Mouse (Mus musculus): ENCODE measurements around the gene 4930455H04Rik. TPM values are rescaled to one million over a fixed set of nuclear protein-coding genes. Genes with fewer than 3 reads are reported as not detected.

Gene 4930455H04Rik
- polyA plus RNA-seq, 1 experiment from 2014 or later = not detected

- Histone ChIP-seq H3K9ac (replicated peaks; ENCODE audit: low read depth, low read length) (no peak overlapping the region), H3K9me3 (ENCODE audit: control insufficient read depth, low read length) (no peaks in the 10 kb centered on the region), H3K4me3 (replicated peaks; ENCODE audit: low read length) (no peak overlapping the region), H3K36me3 (ENCODE audit: control insufficient read depth, insufficient read depth) (no peaks in the 10 kb centered on the region), H3K27me3 (replicated peaks; ENCODE audit: control insufficient read depth, insufficient read depth, low read length) (no peaks in the 10 kb centered on the region), H3K4me2 (ENCODE audit: low read length) (no peak overlapping the region), H3K4me1 (replicated peaks; ENCODE audit: control insufficient read depth, insufficient read depth, low read length) (peaks cover 7% of the 10 kb centered on the region; the same call in 1 of the 2 replicates), H3K27ac (ENCODE audit: low read length) (peak overlapping the region; percentile 18; the same call in 1 of the 2 replicates)
- WGBS = 30% methylated on average over 6 of the region's 6 CpGs
- peak; percentile 59; the same call in 1 of the 2 replicates for ATAC-seq
Observed at GRCm38 (mm10) chr3:117007340-117007739, 39.3 kb downstream of the 4930455H04Rik start.

GRCm38 (mm10) chr3:117010182-117010581 is 42.1 kb downstream of the 4930455H04Rik start:
- no peak overlapping the region for H3K4me3 ChIP-seq (replicated peaks; ENCODE audit: low read length)
- H3K9ac ChIP-seq (replicated peaks; ENCODE audit: low read depth, low read length) = no peak overlapping the region
- no peaks in the 10 kb centered on the region for H3K9me3 ChIP-seq (ENCODE audit: control insufficient read depth, low read length)
- no peak for ATAC-seq
- H3K4me1 ChIP-seq (replicated peaks; ENCODE audit: control insufficient read depth, insufficient read depth, low read length) = peaks cover 7% of the 10 kb centered on the region; the same call in 1 of the 2 replicates
- H3K4me2 ChIP-seq (ENCODE audit: low read length) = no peak overlapping the region
- WGBS = 77% methylated on average over 6 of the region's 6 CpGs
- no peaks in the 10 kb centered on the region for H3K36me3 ChIP-seq (ENCODE audit: control insufficient read depth, insufficient read depth)
- H3K27me3 ChIP-seq (replicated peaks; ENCODE audit: control insufficient read depth, insufficient read depth, low read length) = no peaks in the 10 kb centered on the region
- H3K27ac ChIP-seq (ENCODE audit: low read length) = no peak overlapping the region

- no peak for ATAC-seq
- Histone ChIP-seq H3K4me2 (ENCODE audit: low read length) (no peak overlapping the region), H3K36me3 (ENCODE audit: control insufficient read depth, insufficient read depth) (no peaks in the 10 kb centered on the region), H3K9ac (replicated peaks; ENCODE audit: low read depth, low read length) (no peak overlapping the region), H3K27me3 (replicated peaks; ENCODE audit: control insufficient read depth, insufficient read depth, low read length) (no peaks in the 10 kb centered on the region), H3K4me1 (replicated peaks; ENCODE audit: control insufficient read depth, insufficient read depth, low read length) (no peaks in the 10 kb centered on the region), H3K9me3 (ENCODE audit: control insufficient read depth, low read length) (no peaks in the 10 kb centered on the region), H3K27ac (ENCODE audit: low read length) (no peak overlapping the region), H3K4me3 (replicated peaks; ENCODE audit: low read length) (no peak overlapping the region)
- 89% methylated on average over 3 of the region's 3 CpGs for WGBS
Observed at GRCm38 (mm10) chr3:117020319-117020718, 52.3 kb downstream of the 4930455H04Rik start.

GRCm38 (mm10) chr3:117021907-117022306 is 53.8 kb downstream of the 4930455H04Rik start:
- ATAC-seq = no peak
- Histone ChIP-seq H3K27ac (ENCODE audit: low read length) (no peak overlapping the region), H3K27me3 (replicated peaks; ENCODE audit: control insufficient read depth, insufficient read depth, low read length) (no peaks in the 10 kb centered on the region), H3K36me3 (ENCODE audit: control insufficient read depth, insufficient read depth) (no peaks in the 10 kb centered on the region), H3K4me3 (replicated peaks; ENCODE audit: low read length) (no peak overlapping the region), H3K9me3 (ENCODE audit: control insufficient read depth, low read length) (no peaks in the 10 kb centered on the region), H3K4me1 (replicated peaks; ENCODE audit: control insufficient read depth, insufficient read depth, low read length) (no peaks in the 10 kb centered on the region), H3K9ac (replicated peaks; ENCODE audit: low read depth, low read length) (no peak overlapping the region), H3K4me2 (ENCODE audit: low read length) (no peak overlapping the region)
- WGBS = 49% methylated on average over 7 of the region's 7 CpGs

- no peak overlapping the region for H3K4me3 ChIP-seq (replicated peaks; ENCODE audit: low read length)
- no peaks in the 10 kb centered on the region for H3K27me3 ChIP-seq (replicated peaks; ENCODE audit: control insufficient read depth, insufficient read depth, low read length)
- H3K36me3 ChIP-seq (ENCODE audit: control insufficient read depth, insufficient read depth) = no peaks in the 10 kb centered on the region
- no peaks in the 10 kb centered on the region for H3K4me1 ChIP-seq (replicated peaks; ENCODE audit: control insufficient read depth, insufficient read depth, low read length)
- no peaks in the 10 kb centered on the region for H3K9me3 ChIP-seq (ENCODE audit: control insufficient read depth, low read length)
- H3K4me2 ChIP-seq (ENCODE audit: low read length) = no peak overlapping the region
- no peak for ATAC-seq
- no peak overlapping the region for H3K27ac ChIP-seq (ENCODE audit: low read length)
- 78% methylated on average over 1 of the region's 1 CpGs for WGBS
- no peak overlapping the region for H3K9ac ChIP-seq (replicated peaks; ENCODE audit: low read depth, low read length)
Observed at GRCm38 (mm10) chr3:117024111-117024510, 56.0 kb downstream of the 4930455H04Rik start.

- Histone ChIP-seq H3K27me3 (replicated peaks; ENCODE audit: control insufficient read depth, insufficient read depth, low read length) (no peaks in the 10 kb centered on the region), H3K4me1 (replicated peaks; ENCODE audit: control insufficient read depth, insufficient read depth, low read length) (no peaks in the 10 kb centered on the region), H3K9ac (replicated peaks; ENCODE audit: low read depth, low read length) (no peak overlapping the region), H3K4me3 (replicated peaks; ENCODE audit: low read length) (no peak overlapping the region), H3K27ac (ENCODE audit: low read length) (no peak overlapping the region), H3K9me3 (ENCODE audit: control insufficient read depth, low read length) (no peaks in the 10 kb centered on the region), H3K36me3 (ENCODE audit: control insufficient read depth, insufficient read depth) (no peaks in the 10 kb centered on the region), H3K4me2 (ENCODE audit: low read length) (no peak overlapping the region)
- ATAC-seq = no peak
- WGBS = 82% methylated on average over 5 of the region's 5 CpGs
Observed at GRCm38 (mm10) chr3:117024557-117024956, 56.5 kb downstream of the 4930455H04Rik start.

GRCm38 (mm10) chr3:117025421-117025820 is 57.4 kb downstream of the 4930455H04Rik start:
- Histone ChIP-seq H3K4me1 (replicated peaks; ENCODE audit: control insufficient read depth, insufficient read depth, low read length) (no peaks in the 10 kb centered on the region), H3K9ac (replicated peaks; ENCODE audit: low read depth, low read length) (no peak overlapping the region), H3K4me3 (replicated peaks; ENCODE audit: low read length) (no peak overlapping the region), H3K4me2 (ENCODE audit: low read length) (no peak overlapping the region), H3K27me3 (replicated peaks; ENCODE audit: control insufficient read depth, insufficient read depth, low read length) (no peaks in the 10 kb centered on the region), H3K9me3 (ENCODE audit: control insufficient read depth, low read length) (no peaks in the 10 kb centered on the region), H3K36me3 (ENCODE audit: control insufficient read depth, insufficient read depth) (no peaks in the 10 kb centered on the region), H3K27ac (ENCODE audit: low read length) (no peak overlapping the region)
- no peak for ATAC-seq
- 90% methylated on average over 3 of the region's 3 CpGs for WGBS

Other genes with a start within 250 kb of the 4930455H04Rik start
- 14.0 and 15.0 TPM in 2 replicates for gene Agl, start 160.1 kb upstream of the 4930455H04Rik start, polyA plus RNA-seq (2015; fragmentation: Nextera tagmentation; extraction: Ambion mirVana)
- gene Frrs1, start 108.8 kb upstream of the 4930455H04Rik start, polyA plus RNA-seq (2015; fragmentation: Nextera tagmentation; extraction: Ambion mirVana) = 3.4 and 4.0 TPM in 2 replicates
- 19.7 and 22.9 TPM in 2 replicates for gene Palmd, start 720 bp downstream of the 4930455H04Rik start, polyA plus RNA-seq (2015; fragmentation: Nextera tagmentation; extraction: Ambion mirVana)

Measured in forebrain, embryonic 16.5 days (tissue).